Mouse (Mus musculus): ENCODE measurements around the gene Fam167b. TPM values are rescaled to one million over a fixed set of nuclear protein-coding genes. Genes with fewer than 3 reads are reported as not detected.

Fam167b gene
- total and polyA plus RNA-seq, 3 experiments = 1.1 to 1.2 TPM; not detected in 1

DNA sequence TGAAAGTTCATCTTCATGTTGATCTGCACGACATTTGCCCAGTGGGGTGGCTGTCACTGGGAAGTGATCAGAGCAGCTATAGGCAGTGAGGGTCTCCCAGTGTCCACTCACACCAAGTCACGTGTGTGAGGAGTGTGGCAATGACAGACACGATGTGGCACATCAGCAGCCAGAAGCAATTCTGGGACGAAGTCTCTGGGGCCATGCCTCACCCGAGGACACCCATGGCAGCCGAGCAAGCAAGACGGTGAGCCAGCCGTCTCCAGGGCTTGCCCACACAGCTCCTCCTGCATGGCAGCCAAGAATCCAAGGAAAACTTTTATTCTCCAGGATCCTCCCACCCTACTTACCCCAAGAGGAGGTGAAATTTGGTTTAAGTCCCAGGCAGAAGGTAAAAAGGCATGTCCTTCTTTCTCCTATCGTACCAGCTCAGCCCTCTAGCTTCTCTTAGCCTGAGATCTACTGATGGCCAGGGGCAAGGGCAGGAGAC lies 37.5 kb upstream of the Fam167b start:
- H3K79me2 ChIP-seq (replicated peaks; ENCODE audit: control insufficient read depth, extremely low read depth, insufficient read depth, poor library complexity, severe bottlenecking) = no peaks in the 10 kb centered on the region
- no peak overlapping the region for H3K9ac ChIP-seq (ENCODE audit: insufficient read depth, low read depth)
- H3K4me3 ChIP-seq (replicated peaks in 1 of 3; ENCODE audit: low read depth in 2 of 3, low read length in 2 of 3, poor library complexity in 1 of 3) = no peak overlapping the region
- no peak overlapping the region for H3K4me2 ChIP-seq (ENCODE audit: insufficient read depth, low read depth, poor library complexity, severe bottlenecking)
- H3K27ac ChIP-seq (ENCODE audit: insufficient read depth, low read depth) = no peak overlapping the region
- no peak for TF ChIP-seq TBP (conservative IDR thresholded peaks at IDR 0.05; ENCODE audit: low read depth, low read length)
- TF ChIP-seq ETS1 (conservative IDR thresholded peaks at IDR 0.05; ENCODE audit: low read depth, low read length) = no peak
- no peak for TF ChIP-seq JUN (IDR thresholded peaks at IDR 0.05; ENCODE audit: insufficient read depth, low read depth, low read length)
- TF ChIP-seq BHLHE40 (IDR thresholded peaks at IDR 0.05; ENCODE audit: low read depth, low read length) = no peak
- DNase-seq (ENCODE audit: extremely low read depth) = no peak
- H3K4me1 ChIP-seq (ENCODE audit: control insufficient read depth in 1 of 2, insufficient read depth in 2 of 2) = peaks cover 3 to 46% of the 10 kb centered on the region in 2 experiments
- in situ Hi-C loops (cut with MboI; ENCODE audit: low pct_ligation_motif_present, low pct_unique_long_range_greater_than_20kb, low sequenced_read_pairs) = loop anchor here (25.0 kb wide), 1 partner anchor 254 kb away; no protein-coding TSS in a partner anchor
- no peaks in the 10 kb centered on the region for H3K9me3 ChIP-seq (replicated peaks; ENCODE audit: low read length)
- no peaks in the 10 kb centered on the region for H3K27me3 ChIP-seq (replicated peaks)
- dilution Hi-C loops (cut with MboI; ENCODE audit: extremely low pct_ligation_motif_present, extremely low pct_unique_long_range_greater_than_20kb, low sequenced_read_pairs) = no loop called here
- H3K36me3 ChIP-seq (replicated peaks in 1 of 2; ENCODE audit: control insufficient read depth in 1 of 2, insufficient read depth in 1 of 2, low read length in 1 of 2) = peaks cover 19 to 62% of the 10 kb centered on the region in 2 experiments

DNA sequence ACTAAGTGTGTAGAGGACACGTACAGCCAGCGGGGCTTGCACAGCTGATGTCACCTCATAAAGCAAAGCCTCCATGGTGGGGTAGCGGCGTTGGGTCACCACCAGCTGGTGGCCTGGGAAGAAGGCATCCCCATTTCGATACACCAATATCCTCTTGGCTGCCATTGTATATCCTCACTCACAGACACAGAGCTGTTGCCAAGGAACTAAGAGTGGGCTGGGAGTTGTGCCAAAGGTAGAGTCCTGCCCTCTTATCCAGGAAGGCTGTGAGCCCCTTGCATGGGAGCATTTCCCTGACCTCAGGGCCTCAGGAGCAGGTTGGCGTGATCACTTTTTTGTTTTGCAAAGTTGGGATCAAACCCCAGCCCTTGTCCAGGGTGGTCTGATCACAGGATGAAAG lies 35.7 kb upstream of the Fam167b start, which contains the start of gene Dcdc2b:
TSS of gene Dcdc2b (minus strand) at position 165 of the 400 bp plus-strand sequence.
- no peak within 1 kb of the TSS for H3K4me2 ChIP-seq (ENCODE audit: insufficient read depth, low read depth, poor library complexity, severe bottlenecking)
- no peak within 1 kb of the TSS for H3K4me3 ChIP-seq (replicated peaks in 1 of 3; ENCODE audit: low read depth in 2 of 3, low read length in 2 of 3, poor library complexity in 1 of 3)
- peaks cover 32 to 75% of the 10 kb centered on the region in 2 experiments for H3K36me3 ChIP-seq (replicated peaks in 1 of 2; ENCODE audit: control insufficient read depth in 1 of 2, insufficient read depth in 1 of 2, low read length in 1 of 2)
- H3K27me3 ChIP-seq (replicated peaks) = no peaks in the 10 kb centered on the region
- no peaks in the 10 kb centered on the region for H3K79me2 ChIP-seq (replicated peaks; ENCODE audit: control insufficient read depth, extremely low read depth, insufficient read depth, poor library complexity, severe bottlenecking)
- H3K4me1 ChIP-seq (ENCODE audit: control insufficient read depth in 1 of 2, insufficient read depth in 2 of 2) = peaks cover 3 to 49% of the 10 kb centered on the region in 2 experiments
- dilution Hi-C loops (cut with MboI; ENCODE audit: extremely low pct_ligation_motif_present, extremely low pct_unique_long_range_greater_than_20kb, low sequenced_read_pairs) (no loop called here), in situ Hi-C loops (cut with MboI; ENCODE audit: low pct_ligation_motif_present, low pct_unique_long_range_greater_than_20kb, low sequenced_read_pairs) (loop anchor here (25.0 kb wide), 1 partner anchor 252 kb away; no protein-coding TSS in a partner anchor)
- H3K9ac ChIP-seq (ENCODE audit: insufficient read depth, low read depth) = no peak within 1 kb of the TSS
- H3K27ac ChIP-seq (ENCODE audit: insufficient read depth, low read depth) = no peak within 1 kb of the TSS
- TF ChIP-seq ZKSCAN1 (IDR thresholded peaks at IDR 0.05; ENCODE audit: borderline replicate concordance, low read depth, low read length) (no peak), USF2 (conservative IDR thresholded peaks at IDR 0.05; ENCODE audit: low read depth, low read length) (no peak), MYC (IDR thresholded peaks at IDR 0.05; ENCODE audit: low read depth, low read length) (no peak), UBTF (IDR thresholded peaks at IDR 0.05; ENCODE audit: low read depth, low read length) (no peak), USF1 (IDR thresholded peaks at IDR 0.05; ENCODE audit: low read depth, low read length) (no peak), NRF1 (IDR thresholded peaks at IDR 0.05; ENCODE audit: low read depth, low read length) (no peak), PAX5 (IDR thresholded peaks at IDR 0.05; ENCODE audit: low read length) (no peak), POLR2AphosphoS2 (IDR thresholded peaks at IDR 0.05; ENCODE audit: low read depth, low read length) (no peak), GABPA (IDR thresholded peaks at IDR 0.05; ENCODE audit: insufficient replicate concordance, low read depth, low read length) (no peak), JUN (IDR thresholded peaks at IDR 0.05; ENCODE audit: insufficient read depth, low read depth, low read length) (no peak), SIN3A (IDR thresholded peaks at IDR 0.05; ENCODE audit: low read length) (no peak), ELF1 (IDR thresholded peaks at IDR 0.05; ENCODE audit: low read depth, low read length) (no peak), TCF12 (IDR thresholded peaks at IDR 0.05; ENCODE audit: low read depth, low read length) (no peak), E2F4 (IDR thresholded peaks at IDR 0.05; ENCODE audit: insufficient replicate concordance, low read depth, low read length) (no peak), MAX (IDR thresholded peaks at IDR 0.05; ENCODE audit: low read length) (no peak), EP300 (IDR thresholded peaks at IDR 0.05; ENCODE audit: low read length) (no peak), NELFE (IDR thresholded peaks at IDR 0.05; ENCODE audit: low read depth, low read length) (no peak), MAFK (IDR thresholded peaks at IDR 0.05; ENCODE audit: insufficient replicate concordance, low read length) (no peak)
- no peaks in the 10 kb centered on the region for H3K9me3 ChIP-seq (replicated peaks; ENCODE audit: low read length)
- DNase-seq (ENCODE audit: extremely low read depth) = no peak
